Mouse (Mus musculus) heart, embryonic 16.5 days (tissue): Measurements from ENCODE around the gene Gm10775. TPM values are rescaled to one million over a fixed set of nuclear protein-coding genes. Genes with fewer than 3 reads are reported as not detected.
A peak's percentile ranks its signal among the peaks of the same experiment; 100 is the strongest.

ENCODE experiments used
- ATAC-seq: fragments of 200-750 bp; cut with Nextera tagmentation; replicated peaks from 2 replicates; pipeline ENCODE4 v1.8.0; 2017; ENCODE audit warnings: moderate number of reproducible peaks; ENCODE audit not compliant: insufficient read depth, low FRiP score; ENCODE audit errors: extremely low read depth
- H3K27ac ChIP-seq: fragments of 300-500 bp; sonication (generic); 2 replicates; pipeline ENCODE4 v1.5.1; 2014; ENCODE audit warnings: mild to moderate bottlenecking, low read length, control low read depth, moderate library complexity
- H3K27me3 ChIP-seq: fragments of 300-500 bp; sonication (generic); 2 replicates; pipeline ENCODE4 v1.6.1; 2014; ENCODE audit warnings: low read length, mixed read lengths; ENCODE audit not compliant: control insufficient read depth, insufficient read depth
- H3K36me3 ChIP-seq: fragments of 300-500 bp; sonication (generic); 2 replicates; pipeline ENCODE4 v1.6.1; 2014; ENCODE audit not compliant: control insufficient read depth, insufficient read depth
- H3K4me1 ChIP-seq: fragments of 300-500 bp; sonication (generic); 2 replicates; pipeline ENCODE4 v1.6.1; 2014; ENCODE audit warnings: low read length, mixed read lengths; ENCODE audit not compliant: control insufficient read depth, insufficient read depth
- H3K4me2 ChIP-seq: fragments of 300-500 bp; sonication (generic); 2 replicates; pipeline ENCODE4 v1.6.1; 2014; ENCODE audit warnings: low read depth, mild to moderate bottlenecking, control low read depth, low read length
- H3K4me3 ChIP-seq: fragments of 300-500 bp; sonication (generic); 2 replicates; pipeline ENCODE4 v1.5.1; 2014; ENCODE audit warnings: mild to moderate bottlenecking, control low read depth, low read length
- H3K9ac ChIP-seq: fragments of 300-500 bp; sonication (generic); 2 replicates; pipeline ENCODE4 v1.6.1; 2014; ENCODE audit warnings: low read length, control low read depth
- H3K9me3 ChIP-seq: fragments of 300-500 bp; sonication (generic); replicated peaks from 2 replicates; pipeline ENCODE4 v1.6.1; 2016; ENCODE audit warnings: low read length; ENCODE audit not compliant: control insufficient read depth
- WGBS: fragments of 180-500 bp; shearing (Covaris S2); extraction: QIAGEN DNeasy Blood & Tissue Kit; methylation state at CpG from one replicate; pipeline ENCODE4 v1.1.7; 2014; 5-methylcytosine and 5-hydroxymethylcytosine counted together
- polyA plus RNA-seq: library from polyadenylated mRNA; unstranded; fragments of >200 nt; fragmentation: Nextera tagmentation; extraction: Ambion mirVana; gene quantifications from 2 replicates; pipeline ENCODE4 v1.2.1, GENCODE M21; 2015

Gm10775 gene
- polyA plus RNA-seq, result not detected in 2 replicates

- Histone ChIP-seq H3K36me3 (peaks cover 21% of the 10 kb centered on the region), H3K9me3 (peaks cover 40% of the 10 kb centered on the region), H3K4me3 (peak within 1 kb of the TSS; percentile 30), H3K4me2 (peak within 1 kb of the TSS; percentile 59), H3K27ac (no peak within 1 kb of the TSS), H3K9ac (no peak within 1 kb of the TSS), H3K27me3 (no peaks in the 10 kb centered on the region; the same call in 1 of the 2 replicates), H3K4me1 (no peaks in the 10 kb centered on the region)
- no peak for ATAC-seq
- 34% methylated on average over 29 of the region's 29 CpGs for WGBS
Observed at GRCm38 (mm10) chr13:65259239-65259638, at the start of gene Gm10775. Gene Gm10775, plus strand, starts transcription at chr13:65259539.

GRCm38 (mm10) chr13:65225945-65226344 is 33.4 kb upstream of the Gm10775 start:
- Histone ChIP-seq H3K27me3 (no peaks in the 10 kb centered on the region), H3K4me3 (no peak overlapping the region), H3K27ac (no peak overlapping the region), H3K36me3 (no peaks in the 10 kb centered on the region), H3K4me2 (no peak overlapping the region), H3K9me3 (0 out of 2 replicates have a peak, but pooled peaks cover 3% of the 10 kb centered on the region), H3K4me1 (no peaks in the 10 kb centered on the region), H3K9ac (no peak overlapping the region)
- ATAC-seq, result no peak
- WGBS, result 57% methylated on average over 6 of the region's 6 CpGs

GRCm38 (mm10) chr13:65226657-65227056 is 32.7 kb upstream of the Gm10775 start:
- no peak for ATAC-seq
- no peak overlapping the region for H3K4me3 ChIP-seq
- no peak overlapping the region for H3K9ac ChIP-seq
- H3K27ac ChIP-seq, result no peak overlapping the region
- 0 out of 2 replicates have a peak, but pooled peaks cover 3% of the 10 kb centered on the region for H3K9me3 ChIP-seq
- H3K4me1 ChIP-seq, result no peaks in the 10 kb centered on the region
- no peaks in the 10 kb centered on the region for H3K27me3 ChIP-seq
- H3K36me3 ChIP-seq, result no peaks in the 10 kb centered on the region
- 76% methylated on average over 2 of the region's 2 CpGs for WGBS
- H3K4me2 ChIP-seq, result no peak overlapping the region

- no peaks in the 10 kb centered on the region for H3K36me3 ChIP-seq
- no peak for ATAC-seq
- H3K9me3 ChIP-seq, result no peaks in the 10 kb centered on the region
- peaks cover 10% of the 10 kb centered on the region for H3K4me1 ChIP-seq
- H3K4me2 ChIP-seq, result no peak overlapping the region
- H3K9ac ChIP-seq, result no peak overlapping the region
- H3K27me3 ChIP-seq, result no peaks in the 10 kb centered on the region
- no peak overlapping the region for H3K4me3 ChIP-seq
- WGBS, result 62% methylated on average over 9 of the region's 9 CpGs
- H3K27ac ChIP-seq, result no peak overlapping the region
Observed at GRCm38 (mm10) chr13:65237211-65237610, 22.1 kb upstream of the Gm10775 start.

GRCm38 (mm10) chr13:65240509-65241098 is 18.7 kb upstream of the Gm10775 start:
- ATAC-seq, result peak; percentile 92
- Histone ChIP-seq H3K9ac (peak overlapping the region; percentile 81), H3K27ac (peak overlapping the region; percentile 92), H3K4me3 (peak overlapping the region; percentile 92), H3K4me2 (peak overlapping the region; percentile 100), H3K27me3 (no peaks in the 10 kb centered on the region), H3K36me3 (no peaks in the 10 kb centered on the region), H3K4me1 (peaks cover 16% of the 10 kb centered on the region), H3K9me3 (no peaks in the 10 kb centered on the region)
- under 1% methylated on average over 28 of the region's 28 CpGs for WGBS

GRCm38 (mm10) chr13:65241099-65241626 is 18.2 kb upstream of the Gm10775 start:
- Histone ChIP-seq H3K9ac (peak overlapping the region; percentile 81), H3K4me1 (peaks cover 16% of the 10 kb centered on the region), H3K36me3 (no peaks in the 10 kb centered on the region; the same call in 1 of the 2 replicates), H3K4me3 (peak overlapping the region; percentile 92), H3K27ac (peak overlapping the region; percentile 92), H3K27me3 (no peaks in the 10 kb centered on the region), H3K4me2 (peak overlapping the region; percentile 100), H3K9me3 (peaks cover 5% of the 10 kb centered on the region)
- WGBS, result under 1% methylated on average over 45 of the region's 45 CpGs
- ATAC-seq, result peak; percentile 87

GRCm38 (mm10) chr13:65241627-65242318 is 17.6 kb upstream of the Gm10775 start:
- Histone ChIP-seq H3K4me1 (peaks cover 16% of the 10 kb centered on the region), H3K27me3 (no peaks in the 10 kb centered on the region), H3K9me3 (peaks cover 5% of the 10 kb centered on the region), H3K36me3 (no peaks in the 10 kb centered on the region; the same call in 1 of the 2 replicates), H3K4me3 (peak overlapping the region; percentile 92), H3K9ac (peak overlapping the region; percentile 81), H3K4me2 (peak overlapping the region; percentile 100), H3K27ac (peak overlapping the region; percentile 92)
- 2% methylated on average over 50 of the region's 51 CpGs for WGBS
- ATAC-seq, result peak; percentile 4; the same call in 1 of the 2 replicates

GRCm38 (mm10) chr13:65242319-65242787 is 17.0 kb upstream of the Gm10775 start:
- Histone ChIP-seq H3K9me3 (peaks cover 5% of the 10 kb centered on the region), H3K9ac (peak overlapping the region; percentile 81), H3K27me3 (no peaks in the 10 kb centered on the region), H3K27ac (no peak overlapping the region), H3K4me1 (peaks cover 16% of the 10 kb centered on the region), H3K4me3 (peak overlapping the region; percentile 92), H3K36me3 (no peaks in the 10 kb centered on the region; the same call in 1 of the 2 replicates), H3K4me2 (peak overlapping the region; percentile 100)
- ATAC-seq, result no peak
- WGBS, result 29% methylated on average over 27 of the region's 27 CpGs

GRCm38 (mm10) chr13:65243273-65243672 is 16.1 kb upstream of the Gm10775 start:
- peaks cover 16% of the 10 kb centered on the region for H3K4me1 ChIP-seq
- H3K4me3 ChIP-seq, result no peak overlapping the region
- WGBS, result 81% methylated on average over 4 of the region's 4 CpGs
- no peak overlapping the region for H3K4me2 ChIP-seq
- H3K9me3 ChIP-seq, result peaks cover 9% of the 10 kb centered on the region
- H3K27me3 ChIP-seq, result no peaks in the 10 kb centered on the region
- no peak for ATAC-seq
- H3K27ac ChIP-seq, result no peak overlapping the region
- no peak overlapping the region for H3K9ac ChIP-seq
- H3K36me3 ChIP-seq, result peaks cover 2% of the 10 kb centered on the region; the same call in 1 of the 2 replicates
